Mouse (Mus musculus) megakaryocyte, embryonic 14.5 days (primary cell): Measurements from ENCODE around the gene Asb16.

Source experiments
- FLI1 ChIP-seq: IDR thresholded peaks from 2 replicates; pipeline ENCODE4 v1.6.1; 2012; ENCODE audit warnings: low read length, inconsistent platforms, mixed read lengths
- GATA1 ChIP-seq: IDR thresholded peaks from 3 replicates; pipeline ENCODE4 v1.6.1; 2012; ENCODE audit warnings: mixed read lengths, low read length, inconsistent platforms, borderline replicate concordance

- TF ChIP-seq GATA1 (no peak), FLI1 (no peak)
Observed at GRCm38 (mm10) chr11:102249351-102250090, 19.0 kb upstream of the Asb16 start.
